Mouse (Mus musculus): ENCODE data around the gene Cngb1.
"Not testable (repeated sequence)": the region's sequence is repeated elsewhere in the genome, so short reads cannot be mapped to it uniquely, and the experiment has no call there.

Gene Cngb1

GRCm38 (mm10) chr8:95242826-95243571 is 63.4 kb downstream of the Cngb1 start:
- peak; percentile 39 for DNase-seq

- DNase-seq = no peak
These were observed 64.1 kb downstream of the Cngb1 start for GRCm38 (mm10) chr8:95242099-95242825.

- peak; percentile 84 for DNase-seq
These were observed 70.7 kb downstream of the Cngb1 start for GRCm38 (mm10) chr8:95235683-95236082.

- DNase-seq = not testable (repeated sequence)
These were observed 76.3 kb downstream of the Cngb1 start for GRCm38 (mm10) chr8:95230086-95230485.

- DNase-seq = no peak
These were observed 79.3 kb downstream of the Cngb1 start for GRCm38 (mm10) chr8:95227151-95227468.

- DNase-seq = no peak
These were observed 79.9 kb downstream of the Cngb1 start for GRCm38 (mm10) chr8:95226251-95227150.

GRCm38 (mm10) chr8:95223969-95224368 is 82.4 kb downstream of the Cngb1 start:
- no peak for DNase-seq

- DNase-seq = no peak
These were observed 85.3 kb downstream of the Cngb1 start for GRCm38 (mm10) chr8:95221045-95221444.

GRCm38 (mm10) chr8:95220571-95220998 is 85.8 kb downstream of the Cngb1 start:
- DNase-seq = no peak

GRCm38 (mm10) chr8:95219623-95220022 is 86.8 kb downstream of the Cngb1 start:
- no peak for DNase-seq

GRCm38 (mm10) chr8:95215709-95216360 is 90.5 kb downstream of the Cngb1 start:
- no peak for DNase-seq

GRCm38 (mm10) chr8:95209924-95210323 is 96.5 kb downstream of the Cngb1 start:
- DNase-seq = no peak

GRCm38 (mm10) chr8:95205946-95206345 is 100.4 kb downstream of the Cngb1 start:
- DNase-seq = no peak

GRCm38 (mm10) chr8:95204039-95204380 is 102.4 kb downstream of the Cngb1 start:
- DNase-seq = peak; percentile 83

GRCm38 (mm10) chr8:95203326-95204038 is 102.9 kb downstream of the Cngb1 start:
- DNase-seq = no peak

- DNase-seq = no peak
These were observed 103.6 kb downstream of the Cngb1 start, which contains the start of gene Kifc3 for GRCm38 (mm10) chr8:95202649-95203275. Kifc3 (minus strand) TSS chr8:95202812.

- no peak for DNase-seq
These were observed 104.3 kb downstream of the Cngb1 start for GRCm38 (mm10) chr8:95202056-95202570.

- DNase-seq = no peak
These were observed 104.9 kb downstream of the Cngb1 start for GRCm38 (mm10) chr8:95201491-95201890.

- no peak for DNase-seq
These were observed 106.4 kb downstream of the Cngb1 start for GRCm38 (mm10) chr8:95200001-95200405.

GRCm38 (mm10) chr8:95195728-95196127 is 110.7 kb downstream of the Cngb1 start:
- DNase-seq = no peak

GRCm38 (mm10) chr8:95191497-95192175 is 114.7 kb downstream of the Cngb1 start:
- no peak for DNase-seq

Measured in right cerebral cortex, postnatal 4 days (tissue).